Mouse (Mus musculus): ENCODE data around the gene Nxf1.

DNA sequence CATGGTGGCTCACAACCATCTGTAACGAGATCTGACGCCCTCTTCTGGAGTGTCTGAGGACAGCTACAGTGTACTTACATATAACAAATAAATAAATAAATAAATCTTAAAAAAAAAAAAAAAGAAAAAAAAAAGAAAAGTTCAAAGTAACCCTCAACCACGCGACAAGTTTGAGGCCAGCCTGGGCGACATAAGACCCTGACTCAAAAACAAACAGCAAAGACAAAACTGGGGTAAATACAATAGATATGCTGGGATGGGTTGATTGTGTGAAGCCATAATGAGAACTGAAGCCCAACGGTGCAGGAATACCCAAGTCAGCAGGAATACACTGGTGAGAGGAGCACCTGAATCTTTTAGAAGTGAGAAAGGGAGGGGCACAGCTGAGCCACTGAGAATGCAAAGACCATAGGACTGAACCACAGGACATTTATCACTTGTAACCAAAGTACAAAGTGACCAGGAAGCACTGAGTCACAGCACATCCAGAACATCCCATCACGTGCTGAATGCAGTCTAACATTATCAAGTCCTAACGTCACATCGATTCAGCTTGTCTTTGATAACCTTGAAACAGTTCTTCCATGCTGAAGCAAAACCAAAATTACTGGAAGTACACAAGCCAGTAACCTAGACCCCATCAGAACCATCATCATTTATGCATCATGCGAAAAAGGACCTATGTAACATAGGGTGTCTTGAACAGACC is 40.0 kb upstream of the Nxf1 start:
- TF ChIP-seq POLR2AphosphoS2 (IDR thresholded peaks at IDR 0.05; ENCODE audit: low read length) (no peak), GATA1 (IDR thresholded peaks at IDR 0.05; ENCODE audit: low read depth, low read length) (no peak), ZC3H11A (IDR thresholded peaks at IDR 0.05; ENCODE audit: low read depth, low read length) (no peak), POLR2A (IDR thresholded peaks at IDR 0.05; ENCODE audit: control insufficient read depth in 1 of 2, insufficient read depth in 1 of 2, low read depth in 1 of 2, low read length in 2 of 2, poor library complexity in 1 of 2) (no peak), TBP (IDR thresholded peaks at IDR 0.05; ENCODE audit: low read depth, low read length) (0 out of 2 replicates have a peak, but pooled peaks have one; percentile 9), EP300 (IDR thresholded peaks at IDR 0.05; ENCODE audit: low read depth in 1 of 2, low read length in 2 of 2) (no peak), POLR2AphosphoS5 (IDR thresholded peaks at IDR 0.05; ENCODE audit: borderline replicate concordance, low read depth, low read length) (no peak), HCFC1 (IDR thresholded peaks at IDR 0.05; ENCODE audit: low read depth, low read length) (no peak), CTCF (IDR thresholded peaks at IDR 0.05 in 2 of 3, conservative IDR thresholded peaks at IDR 0.05 in 1 of 3; ENCODE audit: control insufficient read depth in 1 of 3, insufficient read depth in 1 of 3, low read depth in 2 of 3, low read length in 3 of 3, poor library complexity in 1 of 3, severe bottlenecking in 1 of 3) (no peak), KAT2A (conservative IDR thresholded peaks at IDR 0.05; ENCODE audit: low read depth, low read length) (no peak)

Data from MEL (cell line).